Mouse (Mus musculus): ENCODE measurements at regions not wholly inside any gene's neighbourhood (a gene's known extent, or its start where the extent isn't known, plus 50 kb on each side); places are given as distances from the start of the nearest gene placed in this dataset.

DNA sequence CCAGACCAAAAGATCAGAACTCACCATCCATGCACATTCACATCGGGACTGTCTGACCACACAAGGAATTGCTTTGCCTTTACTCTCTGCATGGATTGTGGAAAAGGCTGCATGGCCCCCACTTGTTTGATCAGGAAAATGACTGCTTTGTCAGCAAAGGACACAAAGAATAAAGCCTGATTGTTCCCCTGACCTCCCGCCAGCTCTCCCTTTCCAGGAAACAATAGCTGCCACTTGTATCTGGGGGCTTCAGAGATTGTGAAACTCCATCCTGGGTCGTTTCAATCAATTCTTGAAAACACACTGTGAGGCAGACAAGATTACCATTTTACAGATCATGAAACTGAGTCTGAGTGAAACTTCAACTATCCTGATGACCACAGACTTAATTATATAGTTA, 70.7 kb downstream of the Zic3 start:
- no peaks in the 10 kb centered on the region for H3K27me3 ChIP-seq
- no peaks in the 10 kb centered on the region for H3K9me3 ChIP-seq
- H3K4me1 ChIP-seq (replicated peaks), result no peaks in the 10 kb centered on the region
- no peak overlapping the region for H3K4me2 ChIP-seq
- no peak overlapping the region for H3K27ac ChIP-seq
- H3K4me3 ChIP-seq, result no peak overlapping the region
- ATAC-seq (ENCODE audit: low FRiP score), result no peak
- H3K9ac ChIP-seq, result no peak overlapping the region
- WGBS, result 38% methylated on average over 3 of the region's 3 CpGs
- H3K36me3 ChIP-seq, result no peaks in the 10 kb centered on the region

DNA sequence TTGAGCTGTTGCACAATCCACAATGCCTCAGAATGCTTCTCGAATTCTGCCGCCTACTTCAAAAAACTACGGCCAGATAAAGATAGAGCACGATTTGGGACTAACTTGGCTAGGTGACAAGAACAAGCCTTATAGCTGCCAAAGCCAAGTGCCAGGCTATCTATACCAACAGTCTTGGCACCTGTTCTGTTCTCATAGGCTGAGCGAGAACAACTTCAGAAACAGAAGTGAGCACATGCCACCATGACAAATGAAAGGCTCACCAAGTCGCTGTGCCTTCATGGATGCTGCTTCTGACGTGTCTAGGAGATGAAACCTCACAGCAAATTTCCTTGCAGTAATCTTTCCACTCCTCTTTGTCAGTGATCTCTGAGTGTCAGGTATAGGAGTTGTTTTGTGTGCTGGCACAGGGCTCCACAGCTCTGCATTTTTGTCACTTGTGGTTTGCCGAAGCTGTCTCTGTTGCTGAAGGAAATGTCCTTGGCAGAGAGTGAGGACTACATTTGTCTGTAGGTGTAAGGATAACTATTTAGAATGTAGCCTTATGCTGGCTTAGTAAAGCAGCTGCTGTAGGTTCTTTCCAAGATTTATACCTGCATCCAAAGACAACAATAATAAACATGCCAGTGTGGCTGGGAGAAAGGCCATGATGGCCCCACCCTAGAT, 95.4 kb downstream of the Zic3 start:
- Histone ChIP-seq H3K36me3 (no peaks in the 10 kb centered on the region), H3K9ac (no peak overlapping the region), H3K4me1 (replicated peaks) (0 out of 2 replicates have a peak, but pooled peaks cover 3% of the 10 kb centered on the region), H3K27ac (no peak overlapping the region), H3K4me3 (no peak overlapping the region), H3K9me3 (no peaks in the 10 kb centered on the region), H3K27me3 (no peaks in the 10 kb centered on the region), H3K4me2 (no peak overlapping the region)
- 87% methylated on average over 8 of the region's 8 CpGs for WGBS
- no peak for ATAC-seq (ENCODE audit: low FRiP score)

DNA sequence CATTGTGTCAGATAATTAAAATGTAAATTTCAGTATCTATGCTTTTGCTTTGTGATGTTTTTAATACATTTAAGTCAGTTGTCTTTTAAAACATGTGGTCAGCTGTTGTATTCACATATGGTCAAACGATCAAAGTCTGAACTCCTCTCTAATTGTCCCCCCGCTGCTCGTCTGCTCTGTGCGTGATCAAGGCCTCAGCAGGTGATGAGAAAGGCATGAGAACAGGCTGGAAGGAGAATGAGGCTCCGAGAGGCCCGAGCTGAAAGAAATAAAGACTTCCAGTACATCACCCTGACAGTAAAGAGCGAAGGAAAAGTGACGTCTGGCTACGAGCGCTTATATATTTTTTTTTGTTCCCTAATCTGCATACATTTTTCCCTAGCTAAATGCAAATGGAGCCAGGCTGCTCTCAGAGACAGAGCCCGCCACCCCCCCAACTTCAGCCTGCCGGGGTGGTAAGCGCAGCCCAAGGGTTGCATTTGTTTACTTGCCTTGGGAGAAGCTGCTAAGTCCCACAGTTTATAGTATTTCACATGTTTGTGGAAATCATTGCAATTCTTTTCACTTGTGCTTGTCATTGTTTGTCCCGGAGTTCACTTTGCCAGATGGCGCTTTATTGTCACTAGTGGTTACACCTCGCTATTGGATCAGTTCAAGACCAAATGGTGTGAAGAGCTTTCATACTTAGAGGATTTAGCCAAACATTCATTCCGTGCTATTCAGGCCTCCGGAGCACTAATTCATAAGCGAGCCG, 133.0 kb downstream of the Zic3 start:
- Histone ChIP-seq H3K9ac (no peak overlapping the region), H3K4me2 (peak overlapping the region; percentile 46), H3K4me1 (replicated peaks) (peaks cover 8% of the 10 kb centered on the region; the same call in 1 of the 2 replicates), H3K9me3 (no peaks in the 10 kb centered on the region), H3K27me3 (no peaks in the 10 kb centered on the region), H3K4me3 (peak overlapping the region; percentile 22), H3K27ac (peak overlapping the region; percentile 52; the same call in 1 of the 2 replicates), H3K36me3 (no peaks in the 10 kb centered on the region)
- peak; percentile 68 for ATAC-seq (ENCODE audit: low FRiP score)
- 21% methylated on average over 20 of the region's 20 CpGs for WGBS

DNA sequence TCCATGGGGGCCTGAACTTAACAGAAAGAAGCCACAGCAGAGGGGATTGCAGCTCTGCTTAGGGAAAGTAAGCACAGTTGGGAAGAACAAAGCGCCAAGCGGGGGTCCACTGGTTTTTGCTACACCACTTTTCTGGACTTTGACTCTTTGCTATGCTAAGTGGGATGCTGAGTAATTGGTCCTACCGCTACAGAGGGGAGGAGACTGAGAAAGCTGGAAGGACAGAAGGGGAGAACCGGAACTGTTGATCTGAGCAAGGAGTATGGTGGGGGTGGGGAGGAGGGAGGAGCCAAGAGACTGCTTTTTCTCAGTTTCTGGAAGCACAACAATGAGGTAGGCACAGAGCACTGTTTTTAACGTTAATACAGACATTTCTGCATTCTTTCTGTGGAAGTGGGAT, 134.9 kb downstream of the Zic3 start:
- 30% methylated on average over 5 of the region's 5 CpGs for WGBS
- H3K9me3 ChIP-seq, result no peaks in the 10 kb centered on the region
- no peaks in the 10 kb centered on the region for H3K36me3 ChIP-seq
- no peak overlapping the region for H3K27ac ChIP-seq
- H3K9ac ChIP-seq, result no peak overlapping the region
- ATAC-seq (ENCODE audit: low FRiP score), result no peak
- no peak overlapping the region for H3K4me2 ChIP-seq
- no peak overlapping the region for H3K4me3 ChIP-seq
- H3K4me1 ChIP-seq (replicated peaks), result peaks cover 8% of the 10 kb centered on the region; the same call in 1 of the 2 replicates
- H3K27me3 ChIP-seq, result no peaks in the 10 kb centered on the region

DNA sequence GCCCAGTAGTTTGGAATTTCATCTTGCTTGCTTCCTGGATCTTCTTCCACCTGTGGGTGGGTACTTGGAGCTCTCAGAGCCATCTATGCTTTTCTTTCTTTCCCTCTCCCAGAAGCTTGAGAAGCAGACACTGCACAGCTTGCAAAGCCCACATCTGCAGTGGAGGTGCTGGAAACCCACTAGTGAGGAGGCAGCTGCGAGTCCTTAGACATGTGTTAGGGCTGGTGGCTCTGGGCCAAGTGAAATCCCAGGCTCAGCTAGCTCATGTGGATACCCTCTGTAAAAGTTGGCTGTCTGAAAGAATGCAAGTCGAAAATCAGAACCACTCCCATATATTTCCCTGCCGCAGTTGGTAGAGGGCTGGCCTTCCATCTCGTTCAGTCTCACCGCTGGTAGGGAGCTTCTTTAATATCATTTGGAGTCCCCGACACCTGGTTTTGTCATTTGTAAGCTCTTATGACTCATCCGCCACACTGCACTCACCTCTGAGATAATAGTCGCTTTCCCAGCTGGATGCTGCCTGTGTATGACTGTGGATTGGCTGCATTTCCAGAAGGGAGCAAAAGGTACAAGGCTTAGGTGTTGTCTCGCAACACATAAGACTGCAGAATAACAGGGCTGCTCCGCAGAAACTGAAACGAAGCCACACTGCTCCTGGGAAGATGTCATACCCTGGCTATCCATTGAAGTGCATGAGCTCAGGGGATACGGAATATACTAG, 143.8 kb downstream of the Zic3 start:
- no peak overlapping the region for H3K4me2 ChIP-seq
- no peak for ATAC-seq (ENCODE audit: low FRiP score)
- H3K36me3 ChIP-seq, result no peaks in the 10 kb centered on the region
- H3K27ac ChIP-seq, result no peak overlapping the region
- H3K27me3 ChIP-seq, result no peaks in the 10 kb centered on the region
- no peaks in the 10 kb centered on the region for H3K9me3 ChIP-seq
- no peaks in the 10 kb centered on the region for H3K4me1 ChIP-seq (replicated peaks)
- H3K9ac ChIP-seq, result no peak overlapping the region
- no peak overlapping the region for H3K4me3 ChIP-seq
- WGBS, result 85% methylated on average over 12 of the region's 12 CpGs

DNA sequence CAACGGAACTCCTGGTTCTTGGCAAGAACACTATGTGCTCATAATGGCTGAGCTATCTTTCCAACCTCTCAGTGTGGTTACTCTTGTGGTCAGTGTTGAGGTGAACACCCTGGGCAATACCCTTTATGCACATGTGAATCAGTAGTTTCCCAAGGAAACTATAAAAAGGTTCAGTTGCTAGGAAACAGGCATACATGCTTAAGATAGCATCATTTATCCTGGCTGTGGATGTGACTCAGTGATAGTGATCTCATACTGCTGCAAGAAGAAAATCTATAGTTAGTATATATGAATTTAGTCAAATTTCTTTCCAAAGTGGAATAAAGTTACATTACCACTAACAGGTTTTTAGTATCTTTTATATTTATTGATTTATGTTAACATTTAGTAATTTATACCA, 151.8 kb downstream of the Zic3 start:
- no peak overlapping the region for H3K4me2 ChIP-seq
- H3K27ac ChIP-seq, result no peak overlapping the region
- H3K9ac ChIP-seq, result no peak overlapping the region
- 86% methylated on average over 1 of the region's 1 CpGs for WGBS
- H3K9me3 ChIP-seq, result no peaks in the 10 kb centered on the region
- H3K4me3 ChIP-seq, result no peak overlapping the region
- H3K27me3 ChIP-seq, result no peaks in the 10 kb centered on the region
- no peaks in the 10 kb centered on the region for H3K4me1 ChIP-seq (replicated peaks)
- no peaks in the 10 kb centered on the region for H3K36me3 ChIP-seq
- ATAC-seq (ENCODE audit: low FRiP score), result no peak
